Mouse (Mus musculus): ENCODE measurements around the gene Col15a1. TPM values are rescaled to one million over a fixed set of nuclear protein-coding genes. Genes with fewer than 3 reads are reported as not detected.

Gene Col15a1
- polyA plus RNA-seq, 1 experiment from 2014 or later = 26.5 TPM

DNA sequence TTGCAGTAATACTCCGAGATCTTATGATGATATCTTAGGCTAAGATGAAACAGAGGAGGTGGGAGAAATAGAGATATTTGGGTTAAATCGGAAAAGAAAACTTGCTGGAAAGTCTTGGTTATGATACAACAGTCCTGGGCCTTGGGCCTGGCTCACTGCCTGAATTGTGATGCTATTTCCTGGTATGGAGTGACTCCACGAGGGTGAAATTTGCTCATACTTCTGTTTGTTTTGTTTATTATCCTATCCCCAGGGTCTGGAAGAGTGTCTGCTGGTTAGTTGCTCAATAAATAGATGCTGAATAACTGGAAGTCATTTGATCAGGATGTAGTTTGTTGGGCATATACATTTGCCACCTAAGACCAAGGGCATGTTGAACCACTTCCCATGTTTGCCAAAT lies 119.8 kb downstream of the Col15a1 start:
- H3K27me3 ChIP-seq (ENCODE audit: insufficient read depth, low read length) = no peaks in the 10 kb centered on the region
- H3K4me2 ChIP-seq (replicated peaks; ENCODE audit: low read depth, low read length) = no peak overlapping the region
- 76% methylated on average over 3 of the region's 3 CpGs for WGBS
- H3K9me3 ChIP-seq (ENCODE audit: low read length) = no peaks in the 10 kb centered on the region
- no peak overlapping the region for H3K4me3 ChIP-seq (ENCODE audit: low read length)
- H3K4me1 ChIP-seq (ENCODE audit: insufficient read depth, low read length) = no peaks in the 10 kb centered on the region
- no peaks in the 10 kb centered on the region for H3K36me3 ChIP-seq (ENCODE audit: insufficient read depth, low read length)
- no peak for ATAC-seq (ENCODE audit: low FRiP score, low TSS enrichment)
- no peak overlapping the region for H3K27ac ChIP-seq (ENCODE audit: low read length)
- H3K9ac ChIP-seq (replicated peaks; ENCODE audit: low read length) = no peak overlapping the region

DNA sequence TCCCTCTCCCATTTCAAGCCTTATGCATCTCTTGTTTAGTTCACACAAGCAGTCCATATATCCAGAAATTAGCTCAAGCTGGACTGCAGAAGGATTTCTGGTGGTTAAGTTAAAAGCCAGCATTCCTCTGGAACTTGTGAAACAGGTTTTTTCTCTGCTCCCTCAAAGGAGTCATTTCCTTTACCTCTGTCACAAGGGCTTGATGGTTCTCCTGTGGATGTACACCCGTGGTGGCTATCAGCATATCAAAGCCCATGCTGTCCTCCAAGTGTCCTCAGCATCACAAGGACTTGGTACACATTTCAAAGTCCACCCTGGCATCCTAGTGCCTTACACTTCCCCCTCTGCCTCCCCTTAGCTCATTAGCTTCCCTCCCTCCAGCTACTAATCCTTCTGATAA lies 121.3 kb downstream of the Col15a1 start:
- no peaks in the 10 kb centered on the region for H3K9me3 ChIP-seq (ENCODE audit: low read length)
- no peaks in the 10 kb centered on the region for H3K27me3 ChIP-seq (ENCODE audit: insufficient read depth, low read length)
- H3K4me2 ChIP-seq (replicated peaks; ENCODE audit: low read depth, low read length) = no peak overlapping the region
- H3K27ac ChIP-seq (ENCODE audit: low read length) = peak overlapping the region; percentile 36; the same call in 1 of the 2 replicates
- ATAC-seq (ENCODE audit: low FRiP score, low TSS enrichment) = no peak
- WGBS = 14% methylated on average over 1 of the region's 1 CpGs
- H3K36me3 ChIP-seq (ENCODE audit: insufficient read depth, low read length) = no peaks in the 10 kb centered on the region
- H3K9ac ChIP-seq (replicated peaks; ENCODE audit: low read length) = no peak overlapping the region
- no peak overlapping the region for H3K4me3 ChIP-seq (ENCODE audit: low read length)
- no peaks in the 10 kb centered on the region for H3K4me1 ChIP-seq (ENCODE audit: insufficient read depth, low read length)

DNA sequence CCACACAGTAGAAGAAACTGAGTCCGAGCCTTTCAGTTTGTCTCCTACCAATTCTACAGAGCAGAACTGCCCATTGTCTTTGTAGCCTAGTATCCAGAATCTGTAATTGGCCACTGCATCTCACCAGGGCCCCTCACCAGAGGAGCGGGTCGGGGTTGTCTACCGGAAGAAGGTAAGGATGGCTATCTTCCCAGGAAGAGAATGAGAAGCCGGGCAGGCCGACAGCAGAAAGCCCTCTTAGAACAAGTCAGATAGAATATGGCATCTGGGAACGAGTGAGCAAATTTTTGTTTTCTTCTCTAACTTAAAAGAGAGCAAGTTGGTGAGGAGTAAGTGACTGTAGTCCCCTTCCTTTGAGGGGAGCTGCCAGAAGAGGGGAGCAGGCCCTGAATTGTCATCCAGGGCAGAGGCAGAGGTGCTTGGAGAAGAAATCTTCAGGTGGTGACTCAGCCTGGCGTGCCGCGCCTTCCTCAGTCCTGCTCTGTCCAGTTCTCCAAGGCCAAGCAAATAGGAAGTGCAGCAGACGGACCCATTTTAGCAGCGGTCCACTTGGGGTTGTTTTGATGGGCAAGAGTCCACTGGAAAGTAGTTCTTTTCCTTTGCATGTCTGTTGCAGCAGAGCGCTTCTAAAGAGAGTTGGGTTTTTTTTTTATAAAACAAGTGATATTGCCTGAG lies 122.6 kb downstream of the Col15a1 start:
- Histone ChIP-seq H3K4me2 (replicated peaks; ENCODE audit: low read depth, low read length) (no peak overlapping the region), H3K4me1 (ENCODE audit: insufficient read depth, low read length) (no peaks in the 10 kb centered on the region), H3K36me3 (ENCODE audit: insufficient read depth, low read length) (no peaks in the 10 kb centered on the region), H3K9ac (replicated peaks; ENCODE audit: low read length) (no peak overlapping the region), H3K4me3 (ENCODE audit: low read length) (no peak overlapping the region), H3K27ac (ENCODE audit: low read length) (no peak overlapping the region), H3K27me3 (ENCODE audit: insufficient read depth, low read length) (no peaks in the 10 kb centered on the region), H3K9me3 (ENCODE audit: low read length) (no peaks in the 10 kb centered on the region)
- no peak for ATAC-seq (ENCODE audit: low FRiP score, low TSS enrichment)
- 89% methylated on average over 13 of the region's 13 CpGs for WGBS

DNA sequence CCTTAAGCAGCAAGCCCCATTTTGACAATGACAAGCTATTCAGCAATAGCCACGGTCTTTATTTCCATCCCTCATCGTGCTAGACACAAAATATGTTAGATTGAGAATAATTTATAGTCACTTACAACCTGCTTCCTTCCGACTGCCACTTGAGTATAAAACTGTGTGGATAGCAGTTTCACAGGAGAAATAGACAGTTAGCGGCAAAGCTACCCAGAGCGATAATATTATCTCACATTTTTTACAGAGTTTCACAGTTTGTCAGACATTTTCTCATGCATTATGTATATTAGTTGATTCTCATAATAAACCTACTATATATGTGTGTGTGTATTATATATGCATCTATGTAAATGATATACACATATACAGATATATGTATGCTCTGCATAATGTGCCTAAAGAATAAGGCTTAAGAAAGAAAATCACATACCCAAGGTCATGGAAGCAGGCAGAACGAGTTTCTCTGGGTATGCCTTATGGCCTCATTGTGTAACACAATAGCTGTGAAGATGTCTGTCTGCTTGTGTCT lies 124.9 kb downstream of the Col15a1 start:
- Histone ChIP-seq H3K9me3 (ENCODE audit: low read length) (no peaks in the 10 kb centered on the region), H3K36me3 (ENCODE audit: insufficient read depth, low read length) (no peaks in the 10 kb centered on the region), H3K9ac (replicated peaks; ENCODE audit: low read length) (no peak overlapping the region), H3K27ac (ENCODE audit: low read length) (no peak overlapping the region), H3K27me3 (ENCODE audit: insufficient read depth, low read length) (no peaks in the 10 kb centered on the region), H3K4me2 (replicated peaks; ENCODE audit: low read depth, low read length) (no peak overlapping the region), H3K4me3 (ENCODE audit: low read length) (no peak overlapping the region), H3K4me1 (ENCODE audit: insufficient read depth, low read length) (no peaks in the 10 kb centered on the region)
- ATAC-seq (ENCODE audit: low FRiP score, low TSS enrichment) = no peak
- 80% methylated on average over 6 of the region's 6 CpGs for WGBS

DNA sequence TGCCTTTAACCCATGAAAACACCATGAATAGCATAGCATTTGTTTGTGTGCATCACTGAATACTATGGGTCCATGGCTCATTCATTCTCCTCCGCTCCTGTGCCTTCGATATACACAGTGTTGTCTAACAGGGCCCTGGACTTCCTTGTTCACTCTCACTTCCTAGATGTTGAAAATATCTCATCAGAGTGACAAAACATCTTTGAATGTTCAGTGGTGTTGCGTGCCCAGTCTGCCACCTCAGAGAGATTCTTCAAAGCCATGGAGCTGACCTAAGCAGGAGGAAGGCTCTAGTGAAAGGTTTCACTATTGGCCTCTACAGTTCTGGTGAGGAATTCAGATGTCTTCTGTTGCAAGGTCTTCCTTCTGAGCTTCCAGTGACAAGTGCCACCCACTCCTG lies 125.6 kb downstream of the Col15a1 start:
- Histone ChIP-seq H3K27ac (ENCODE audit: low read length) (no peak overlapping the region), H3K4me3 (ENCODE audit: low read length) (no peak overlapping the region), H3K4me1 (ENCODE audit: insufficient read depth, low read length) (no peaks in the 10 kb centered on the region), H3K4me2 (replicated peaks; ENCODE audit: low read depth, low read length) (no peak overlapping the region), H3K36me3 (ENCODE audit: insufficient read depth, low read length) (no peaks in the 10 kb centered on the region), H3K9me3 (ENCODE audit: low read length) (no peaks in the 10 kb centered on the region), H3K9ac (replicated peaks; ENCODE audit: low read length) (no peak overlapping the region), H3K27me3 (ENCODE audit: insufficient read depth, low read length) (no peaks in the 10 kb centered on the region)
- no peak for ATAC-seq (ENCODE audit: low FRiP score, low TSS enrichment)
- WGBS = 95% methylated on average over 3 of the region's 3 CpGs

DNA sequence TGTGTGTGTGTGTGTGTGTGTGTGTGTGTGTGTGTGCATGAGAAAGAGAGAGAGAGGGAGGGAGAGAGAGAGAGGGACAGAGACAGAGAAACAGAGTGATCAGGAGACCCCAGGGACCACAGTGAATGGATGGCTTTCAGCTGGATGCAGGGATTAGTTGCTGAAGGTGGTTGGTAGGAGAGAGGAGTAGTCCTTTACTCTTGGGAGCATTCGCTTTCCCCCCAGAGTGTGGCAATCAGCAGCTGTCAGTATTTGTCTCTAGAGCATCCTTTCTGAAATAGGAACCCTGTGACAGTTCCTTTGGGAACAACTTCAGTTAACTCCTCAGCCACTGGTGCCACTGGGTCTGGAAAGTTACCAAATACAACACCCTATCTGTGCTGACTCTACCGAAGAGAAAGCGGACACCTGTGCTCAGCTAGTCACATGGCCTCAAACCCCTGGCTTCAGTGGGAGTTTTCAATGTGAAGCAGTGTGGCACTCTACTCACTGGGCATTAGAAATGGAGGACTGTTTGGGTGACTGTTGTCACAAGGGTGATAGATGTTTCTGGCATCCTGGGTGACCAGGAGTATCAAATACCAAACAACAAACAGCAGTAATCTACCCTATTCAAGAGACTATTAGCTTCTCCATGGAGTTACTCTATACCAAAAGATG lies 129.1 kb downstream of the Col15a1 start:
- ATAC-seq (ENCODE audit: low FRiP score, low TSS enrichment) = no peak
- Histone ChIP-seq H3K4me2 (replicated peaks; ENCODE audit: low read depth, low read length) (no peak overlapping the region), H3K9me3 (ENCODE audit: low read length) (no peaks in the 10 kb centered on the region), H3K4me3 (ENCODE audit: low read length) (no peak overlapping the region), H3K27me3 (ENCODE audit: insufficient read depth, low read length) (no peaks in the 10 kb centered on the region), H3K4me1 (ENCODE audit: insufficient read depth, low read length) (no peaks in the 10 kb centered on the region), H3K27ac (ENCODE audit: low read length) (no peak overlapping the region), H3K9ac (replicated peaks; ENCODE audit: low read length) (no peak overlapping the region), H3K36me3 (ENCODE audit: insufficient read depth, low read length) (no peaks in the 10 kb centered on the region)
- 53% methylated on average over 3 of the region's 3 CpGs for WGBS

DNA sequence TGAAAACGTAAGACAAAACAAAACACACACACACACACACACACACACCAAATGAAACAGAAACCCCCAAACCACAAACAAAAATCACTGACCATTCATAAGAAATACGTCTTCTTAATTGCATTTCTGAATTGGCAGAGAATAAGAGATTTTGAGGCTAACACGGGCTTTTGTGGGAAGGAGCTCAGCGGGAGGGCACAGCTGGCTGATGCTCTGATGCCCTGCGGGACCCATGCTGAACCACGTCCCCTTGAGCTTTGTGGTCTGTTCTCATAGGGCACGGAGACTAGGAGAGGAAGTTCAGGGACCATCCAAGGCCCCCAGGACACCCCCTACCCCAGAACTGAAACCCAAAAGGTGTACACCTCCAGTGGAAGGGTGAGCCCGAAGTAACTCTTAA lies 134.7 kb downstream of the Col15a1 start:
- Histone ChIP-seq H3K4me1 (ENCODE audit: insufficient read depth, low read length) (no peaks in the 10 kb centered on the region), H3K4me2 (replicated peaks; ENCODE audit: low read depth, low read length) (no peak overlapping the region)
- ATAC-seq (ENCODE audit: low FRiP score, low TSS enrichment) = no peak

DNA sequence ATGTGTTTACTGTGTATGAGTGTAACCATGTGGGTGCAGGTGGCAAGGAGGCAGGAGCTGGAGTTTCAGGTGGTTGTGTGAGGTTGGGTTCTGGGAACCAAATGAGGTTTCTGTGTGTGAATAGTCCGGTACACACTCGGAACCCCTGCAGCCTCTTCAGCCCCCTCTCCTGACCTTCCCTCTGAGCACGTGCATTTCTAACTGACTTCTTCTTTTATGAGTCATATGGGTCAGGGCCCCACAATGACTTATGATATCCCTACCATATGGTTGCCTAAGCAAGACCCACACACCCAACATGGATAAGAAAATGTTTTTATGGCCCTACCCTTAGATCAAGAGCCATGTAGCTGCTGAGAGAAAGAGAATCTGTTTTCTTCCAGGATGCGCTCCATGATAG lies 139.1 kb downstream of the Col15a1 start:
- Histone ChIP-seq H3K27me3 (ENCODE audit: insufficient read depth, low read length) (no peaks in the 10 kb centered on the region), H3K4me3 (ENCODE audit: low read length) (no peak overlapping the region), H3K4me2 (replicated peaks; ENCODE audit: low read depth, low read length) (no peak overlapping the region), H3K9ac (replicated peaks; ENCODE audit: low read length) (no peak overlapping the region), H3K36me3 (ENCODE audit: insufficient read depth, low read length) (no peaks in the 10 kb centered on the region), H3K4me1 (ENCODE audit: insufficient read depth, low read length) (peaks cover 29% of the 10 kb centered on the region), H3K9me3 (ENCODE audit: low read length) (no peaks in the 10 kb centered on the region), H3K27ac (ENCODE audit: low read length) (no peak overlapping the region)
- ATAC-seq (ENCODE audit: low FRiP score, low TSS enrichment) = no peak
- 77% methylated on average over 4 of the region's 4 CpGs for WGBS

More for the DNA sequence above, 134.7 kb downstream of the Col15a1 start:
- WGBS = 41% methylated on average over 8 of the region's 8 CpGs
- Histone ChIP-seq H3K27me3 (ENCODE audit: insufficient read depth, low read length) (no peaks in the 10 kb centered on the region), H3K4me3 (ENCODE audit: low read length) (no peak overlapping the region), H3K9ac (replicated peaks; ENCODE audit: low read length) (no peak overlapping the region), H3K9me3 (ENCODE audit: low read length) (no peaks in the 10 kb centered on the region), H3K27ac (ENCODE audit: low read length) (no peak overlapping the region), H3K36me3 (ENCODE audit: insufficient read depth, low read length) (no peaks in the 10 kb centered on the region)

DNA sequence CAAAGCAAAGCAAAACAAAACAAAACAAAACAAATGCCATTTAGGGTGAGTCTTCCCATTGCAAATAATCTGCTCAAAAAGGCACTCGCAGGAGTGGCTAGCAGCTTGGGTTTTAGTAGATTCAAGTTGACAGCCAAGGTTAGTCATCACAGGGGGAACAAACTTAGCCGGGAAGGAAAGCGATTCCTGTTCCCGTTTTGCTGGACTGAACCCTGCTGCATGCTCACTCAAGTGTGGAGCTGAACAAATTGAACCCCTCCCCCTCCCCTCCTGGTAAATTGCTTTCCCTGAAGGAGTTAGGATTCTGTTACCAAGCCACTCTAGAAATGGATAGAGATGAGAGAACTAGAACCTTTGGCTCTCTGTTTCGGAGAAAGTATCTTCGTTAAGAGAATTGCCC lies 141.8 kb downstream of the Col15a1 start:
- ATAC-seq (ENCODE audit: low FRiP score, low TSS enrichment) = no peak

DNA sequence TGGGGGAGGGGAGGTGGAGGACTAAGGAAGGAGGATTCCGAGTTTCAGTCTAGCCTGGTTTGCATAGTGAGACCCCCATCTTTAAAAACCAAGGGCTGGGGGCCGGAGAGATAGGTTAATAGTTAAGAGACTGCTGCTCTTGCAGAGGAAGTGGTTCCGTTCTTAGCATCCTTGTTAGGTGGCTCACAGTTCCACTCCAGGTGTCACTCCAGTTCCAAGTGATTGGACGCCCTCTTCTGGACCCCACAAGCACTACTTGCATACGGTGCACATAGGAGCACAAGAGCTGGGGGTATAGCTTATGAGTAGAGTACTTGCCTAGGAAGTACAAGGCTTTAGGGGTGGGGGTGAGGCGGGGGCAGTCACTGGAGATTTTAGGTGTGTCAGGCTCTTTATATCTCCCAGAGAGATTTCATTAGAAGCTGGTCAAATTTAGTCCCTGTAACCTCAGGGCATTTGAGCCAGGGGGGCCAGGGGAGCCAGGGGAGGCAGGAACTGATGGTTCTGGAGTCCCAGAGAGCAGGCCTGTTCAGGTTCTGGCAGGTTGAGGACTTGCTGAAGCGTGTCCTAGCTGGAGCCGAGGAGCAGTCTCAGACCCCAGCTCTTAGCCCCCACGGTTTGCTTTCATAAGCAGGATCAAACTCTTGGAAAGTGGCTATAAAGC lies 143.6 kb downstream of the Col15a1 start:
- Histone ChIP-seq H3K36me3 (ENCODE audit: insufficient read depth, low read length) (no peaks in the 10 kb centered on the region), H3K9me3 (ENCODE audit: low read length) (no peaks in the 10 kb centered on the region), H3K4me3 (ENCODE audit: low read length) (peak overlapping the region; percentile 94), H3K27ac (ENCODE audit: low read length) (peak overlapping the region; percentile 89), H3K4me2 (replicated peaks; ENCODE audit: low read depth, low read length) (peak overlapping the region; percentile 99), H3K27me3 (ENCODE audit: insufficient read depth, low read length) (no peaks in the 10 kb centered on the region), H3K4me1 (ENCODE audit: insufficient read depth, low read length) (peaks cover 45% of the 10 kb centered on the region), H3K9ac (replicated peaks; ENCODE audit: low read length) (peak overlapping the region; percentile 80)
- 21% methylated on average over 9 of the region's 9 CpGs for WGBS
- ATAC-seq (ENCODE audit: low FRiP score, low TSS enrichment) = 0 out of 2 replicates have a peak, but pooled peaks have one; percentile 1

More for the DNA sequence above, 141.8 kb downstream of the Col15a1 start:
- Histone ChIP-seq H3K4me1 (ENCODE audit: insufficient read depth, low read length) (peaks cover 36% of the 10 kb centered on the region), H3K9me3 (ENCODE audit: low read length) (no peaks in the 10 kb centered on the region), H3K9ac (replicated peaks; ENCODE audit: low read length) (no peak overlapping the region), H3K27me3 (ENCODE audit: insufficient read depth, low read length) (no peaks in the 10 kb centered on the region), H3K4me2 (replicated peaks; ENCODE audit: low read depth, low read length) (no peak overlapping the region), H3K36me3 (ENCODE audit: insufficient read depth, low read length) (no peaks in the 10 kb centered on the region), H3K4me3 (ENCODE audit: low read length) (no peak overlapping the region), H3K27ac (ENCODE audit: low read length) (peak overlapping the region; percentile 75)
- WGBS = 18% methylated on average over 6 of the region's 6 CpGs

All from kidney, embryonic 16.5 days (tissue).